Mouse (Mus musculus): ENCODE data around the gene Gcnt2. TPM values are rescaled to one million over a fixed set of nuclear protein-coding genes. Genes with fewer than 3 reads are reported as not detected.
A peak's percentile ranks its signal among the peaks of the same experiment; 100 is the strongest.

The Gcnt2 gene
- polyA plus RNA-seq, 1 experiment from 2014 or later: 20.2 TPM

GRCm38 (mm10) chr13:40852791-40853190 is 6.8 kb upstream of the Gcnt2 start:
- no peak for TF ChIP-seq CTCF (IDR thresholded peaks at IDR 0.05; ENCODE audit: low read depth)
- Histone ChIP-seq H3K4me2 (replicated peaks; ENCODE audit: low read depth) (no peak overlapping the region), H3K36me3 (ENCODE audit: control insufficient read depth, insufficient read depth) (no peaks in the 10 kb centered on the region), H3K27me3 (replicated peaks; ENCODE audit: control insufficient read depth, insufficient read depth, low read length) (no peaks in the 10 kb centered on the region), H3K9ac (ENCODE audit: low read depth, low read length) (no peak overlapping the region), H3K4me1 (replicated peaks; ENCODE audit: control insufficient read depth, insufficient read depth, low read length) (peaks cover 13% of the 10 kb centered on the region), H3K9me3 (ENCODE audit: control insufficient read depth) (no peaks in the 10 kb centered on the region), H3K4me3 (ENCODE audit: low read depth, low read length) (no peak overlapping the region), H3K27ac (ENCODE audit: low read depth, low read length) (no peak overlapping the region)
- WGBS: 92% methylated on average over 5 of the region's 5 CpGs
- ATAC-seq: no peak

GRCm38 (mm10) chr13:40853842-40854241 is 5.7 kb upstream of the Gcnt2 start:
- Histone ChIP-seq H3K4me2 (replicated peaks; ENCODE audit: low read depth) (peak overlapping the region; percentile 72), H3K9ac (ENCODE audit: low read depth, low read length) (no peak overlapping the region), H3K4me3 (ENCODE audit: low read depth, low read length) (no peak overlapping the region; the same call in 1 of the 2 replicates), H3K27ac (ENCODE audit: low read depth, low read length) (no peak overlapping the region), H3K27me3 (replicated peaks; ENCODE audit: control insufficient read depth, insufficient read depth, low read length) (no peaks in the 10 kb centered on the region), H3K36me3 (ENCODE audit: control insufficient read depth, insufficient read depth) (no peaks in the 10 kb centered on the region), H3K4me1 (replicated peaks; ENCODE audit: control insufficient read depth, insufficient read depth, low read length) (peaks cover 13% of the 10 kb centered on the region), H3K9me3 (ENCODE audit: control insufficient read depth) (no peaks in the 10 kb centered on the region)
- 81% methylated on average over 4 of the region's 4 CpGs for WGBS
- no peak for TF ChIP-seq CTCF (IDR thresholded peaks at IDR 0.05; ENCODE audit: low read depth)
- no peak for ATAC-seq

GRCm38 (mm10) chr13:40854451-40855058 is 5.0 kb upstream of the Gcnt2 start:
- no peaks in the 10 kb centered on the region for H3K27me3 ChIP-seq (replicated peaks; ENCODE audit: control insufficient read depth, insufficient read depth, low read length)
- peak overlapping the region; percentile 38; the same call in 1 of the 2 replicates for H3K9ac ChIP-seq (ENCODE audit: low read depth, low read length)
- peak overlapping the region; percentile 66 for H3K27ac ChIP-seq (ENCODE audit: low read depth, low read length)
- H3K4me2 ChIP-seq (replicated peaks; ENCODE audit: low read depth): peak overlapping the region; percentile 72
- no peaks in the 10 kb centered on the region for H3K36me3 ChIP-seq (ENCODE audit: control insufficient read depth, insufficient read depth)
- WGBS: under 1% methylated on average over 13 of the region's 13 CpGs
- peaks cover 13% of the 10 kb centered on the region for H3K4me1 ChIP-seq (replicated peaks; ENCODE audit: control insufficient read depth, insufficient read depth, low read length)
- ATAC-seq: no peak
- no peaks in the 10 kb centered on the region for H3K9me3 ChIP-seq (ENCODE audit: control insufficient read depth)
- TF ChIP-seq CTCF (IDR thresholded peaks at IDR 0.05; ENCODE audit: low read depth): no peak
- H3K4me3 ChIP-seq (ENCODE audit: low read depth, low read length): peak overlapping the region; percentile 36

GRCm38 (mm10) chr13:40855266-40855665 is 4.3 kb upstream of the Gcnt2 start:
- no peaks in the 10 kb centered on the region for H3K9me3 ChIP-seq (ENCODE audit: control insufficient read depth)
- no peak overlapping the region for H3K9ac ChIP-seq (ENCODE audit: low read depth, low read length)
- H3K27ac ChIP-seq (ENCODE audit: low read depth, low read length): no peak overlapping the region
- H3K4me2 ChIP-seq (replicated peaks; ENCODE audit: low read depth): peak overlapping the region; percentile 72
- H3K4me1 ChIP-seq (replicated peaks; ENCODE audit: control insufficient read depth, insufficient read depth, low read length): peaks cover 13% of the 10 kb centered on the region
- H3K36me3 ChIP-seq (ENCODE audit: control insufficient read depth, insufficient read depth): no peaks in the 10 kb centered on the region
- 61% methylated on average over 6 of the region's 6 CpGs for WGBS
- no peaks in the 10 kb centered on the region for H3K27me3 ChIP-seq (replicated peaks; ENCODE audit: control insufficient read depth, insufficient read depth, low read length)
- TF ChIP-seq CTCF (IDR thresholded peaks at IDR 0.05; ENCODE audit: low read depth): no peak
- H3K4me3 ChIP-seq (ENCODE audit: low read depth, low read length): no peak overlapping the region
- no peak for ATAC-seq

- TF ChIP-seq CTCF (IDR thresholded peaks at IDR 0.05; ENCODE audit: low read depth): no peak
- H3K9me3 ChIP-seq (ENCODE audit: control insufficient read depth): no peaks in the 10 kb centered on the region
- no peaks in the 10 kb centered on the region for H3K27me3 ChIP-seq (replicated peaks; ENCODE audit: control insufficient read depth, insufficient read depth, low read length)
- H3K9ac ChIP-seq (ENCODE audit: low read depth, low read length): no peak overlapping the region
- H3K4me2 ChIP-seq (replicated peaks; ENCODE audit: low read depth): no peak overlapping the region
- no peak overlapping the region for H3K27ac ChIP-seq (ENCODE audit: low read depth, low read length)
- ATAC-seq: no peak
- WGBS: 74% methylated on average over 8 of the region's 8 CpGs
- no peaks in the 10 kb centered on the region for H3K36me3 ChIP-seq (ENCODE audit: control insufficient read depth, insufficient read depth)
- H3K4me1 ChIP-seq (replicated peaks; ENCODE audit: control insufficient read depth, insufficient read depth, low read length): peaks cover 13% of the 10 kb centered on the region; the same call in 1 of the 2 replicates
- no peak overlapping the region for H3K4me3 ChIP-seq (ENCODE audit: low read depth, low read length)
These were observed 2.8 kb upstream of the Gcnt2 start for GRCm38 (mm10) chr13:40856786-40857185.

GRCm38 (mm10) chr13:40857281-40857818 is 2.2 kb upstream of the Gcnt2 start:
- no peak for TF ChIP-seq CTCF (IDR thresholded peaks at IDR 0.05; ENCODE audit: low read depth)
- H3K27ac ChIP-seq (ENCODE audit: low read depth, low read length): no peak overlapping the region
- H3K36me3 ChIP-seq (ENCODE audit: control insufficient read depth, insufficient read depth): no peaks in the 10 kb centered on the region
- H3K9ac ChIP-seq (ENCODE audit: low read depth, low read length): no peak overlapping the region
- H3K4me3 ChIP-seq (ENCODE audit: low read depth, low read length): no peak overlapping the region
- 69% methylated on average over 13 of the region's 13 CpGs for WGBS
- no peaks in the 10 kb centered on the region for H3K9me3 ChIP-seq (ENCODE audit: control insufficient read depth)
- H3K27me3 ChIP-seq (replicated peaks; ENCODE audit: control insufficient read depth, insufficient read depth, low read length): no peaks in the 10 kb centered on the region
- peaks cover 11% of the 10 kb centered on the region; the same call in 1 of the 2 replicates for H3K4me1 ChIP-seq (replicated peaks; ENCODE audit: control insufficient read depth, insufficient read depth, low read length)
- ATAC-seq: no peak
- H3K4me2 ChIP-seq (replicated peaks; ENCODE audit: low read depth): no peak overlapping the region
